Mouse (Mus musculus) heart, postnatal 0 days (tissue): Measurements from ENCODE around the gene Snrpg.

ENCODE experiments used
- CTCF ChIP-seq: IDR thresholded peaks from 2 replicates; pipeline ENCODE4 v1.5.1; 2016; ENCODE audit warnings: antibody characterized with exemption, control low read depth, low read depth
- EP300 ChIP-seq: IDR thresholded peaks from 2 replicates; pipeline ENCODE4 v1.6.1; 2016; ENCODE audit warnings: antibody characterized with exemption, low read depth

GRCm38 (mm10) chr6:86329943-86330342 is 41.2 kb upstream of the Snrpg start:
- TF ChIP-seq EP300 (no peak), CTCF (0 out of 2 replicates have a peak, but pooled peaks have one; percentile 12)
